Mouse (Mus musculus) forebrain, postnatal 0 days (tissue): ENCODE results near the gene Ppm1g. TPM values are rescaled to one million over a fixed set of nuclear protein-coding genes. Genes with fewer than 3 reads are reported as not detected.
"Not testable (repeated sequence)": the region's sequence is repeated elsewhere in the genome, so short reads cannot be mapped to it uniquely, and the experiment has no call there.

ENCODE experiments used
- ATAC-seq: fragments of 200-750 bp; cut with Nextera tagmentation; 2 replicates; pipeline ENCODE4 v1.8.0; 2017; ENCODE audit warnings: mild to moderate bottlenecking, moderate library complexity
- DNase-seq: peaks from one replicate; pipeline ENCODE4 v3.0.0-alpha.2; 2015
- H3K27ac ChIP-seq: fragments of 300-500 bp; sonication (generic); 2 replicates; pipeline ENCODE4 v1.5.1; 2014; ENCODE audit warnings: low read depth, mild to moderate bottlenecking, antibody characterized with exemption, low read length, moderate library complexity, mixed read lengths
- H3K27me3 ChIP-seq: fragments of 300-500 bp; sonication (generic); 2 replicates; pipeline ENCODE4 v1.6.1; 2014; ENCODE audit warnings: mild to moderate bottlenecking, low read length, mixed read lengths; ENCODE audit not compliant: insufficient read depth
- H3K36me3 ChIP-seq: fragments of 300-500 bp; sonication (generic); 2 replicates; pipeline ENCODE4 v1.6.1; 2014; ENCODE audit warnings: mild to moderate bottlenecking, moderate library complexity; ENCODE audit not compliant: insufficient read depth
- H3K4me1 ChIP-seq: fragments of 300-500 bp; sonication (generic); 2 replicates; pipeline ENCODE4 v1.6.1; 2014; ENCODE audit warnings: antibody characterized with exemption; ENCODE audit not compliant: insufficient read depth
- H3K4me2 ChIP-seq: fragments of 300-500 bp; sonication (generic); 2 replicates; pipeline ENCODE4 v1.6.1; 2014; ENCODE audit warnings: low read depth, mild to moderate bottlenecking, moderate library complexity
- H3K4me3 ChIP-seq: fragments of 300-500 bp; sonication (generic); 2 replicates; pipeline ENCODE4 v1.5.1; 2014; ENCODE audit warnings: low read depth, low read length, mixed read lengths
- H3K9ac ChIP-seq: fragments of 300-500 bp; sonication (generic); 2 replicates; pipeline ENCODE4 v1.6.1; 2014; ENCODE audit warnings: mild to moderate bottlenecking
- H3K9me3 ChIP-seq: fragments of 300-500 bp; sonication (generic); 2 replicates; pipeline ENCODE4 v1.6.1; 2016; ENCODE audit warnings: low read length
- CTCF ChIP-seq: sonication (generic); IDR thresholded peaks from 2 replicates; pipeline ENCODE4 v1.5.1; 2016; ENCODE audit warnings: antibody characterized with exemption, control low read depth, low read depth
- WGBS: fragments of 180-500 bp; shearing (Covaris S2); extraction: QIAGEN DNeasy Blood & Tissue Kit; methylation state at CpG from one replicate; pipeline ENCODE4 v1.1.7; 2014; 5-methylcytosine and 5-hydroxymethylcytosine counted together
- polyA plus RNA-seq: library from polyadenylated mRNA; unstranded; fragments of >200 nt; fragmentation: Nextera tagmentation; extraction: Ambion mirVana; gene quantifications from 2 replicates; pipeline ENCODE4 v1.2.1, GENCODE M21; 2015
- total RNA-seq: library from RNA; depleted of rRNA; stranded (reverse); fragments of >200 nt; gene quantifications from 2 replicates; pipeline ENCODE4 v1.2.3, GENCODE M21; 2014

Ppm1g gene
- total and polyA plus RNA-seq, 2 experiments from 2014 or later = 102 to 175 TPM

GRCm38 (mm10) chr5:31219474-31219873 lies 1.0 kb downstream of the Ppm1g start:
- no peak for ATAC-seq
- Histone ChIP-seq H3K4me1 (peaks cover 4% of the 10 kb centered on the region; the same call in 1 of the 2 replicates), H3K9me3 (no peaks in the 10 kb centered on the region), H3K4me2 (peak overlapping the region; percentile 79), H3K4me3 (peak overlapping the region; percentile 100), H3K9ac (peak overlapping the region; percentile 92), H3K27me3 (no peaks in the 10 kb centered on the region), H3K27ac (peak overlapping the region; percentile 97), H3K36me3 (no peaks in the 10 kb centered on the region)
- no peak for DNase-seq
- no peak for TF ChIP-seq CTCF
- WGBS = 2% methylated on average over 11 of the region's 11 CpGs

GRCm38 (mm10) chr5:31219070-31219469 lies 1.4 kb downstream of the Ppm1g start:
- TF ChIP-seq CTCF = peak; percentile 52
- H3K4me1 ChIP-seq = peaks cover 4% of the 10 kb centered on the region; the same call in 1 of the 2 replicates
- ATAC-seq (no peak), DNase-seq (peak; percentile 59)
- peak overlapping the region; percentile 100 for H3K4me3 ChIP-seq
- H3K9me3 ChIP-seq = no peaks in the 10 kb centered on the region
- H3K27me3 ChIP-seq = no peaks in the 10 kb centered on the region
- no peaks in the 10 kb centered on the region for H3K36me3 ChIP-seq
- WGBS = 3% methylated on average over 2 of the region's 2 CpGs
- H3K27ac ChIP-seq = peak overlapping the region; percentile 36; the same call in 1 of the 2 replicates
- peak overlapping the region; percentile 79 for H3K4me2 ChIP-seq
- H3K9ac ChIP-seq = 0 out of 2 replicates have a peak overlapping the region, but pooled peaks have one; percentile 18

- 74% methylated on average over 7 of the region's 7 CpGs for WGBS
- H3K9ac ChIP-seq = no peak overlapping the region
Measured at GRCm38 (mm10) chr5:31218294-31218693, 2.2 kb downstream of the Ppm1g start.

GRCm38 (mm10) chr5:31216554-31216953 lies 3.9 kb downstream of the Ppm1g start:
- not testable (repeated sequence) for H3K27ac ChIP-seq, H3K4me2 ChIP-seq, H3K4me1 ChIP-seq, H3K36me3 ChIP-seq, DNase-seq, ATAC-seq, H3K9me3 ChIP-seq, H3K27me3 ChIP-seq, H3K9ac ChIP-seq, H3K4me3 ChIP-seq
- WGBS = 91% methylated on average over 6 of the region's 6 CpGs

More at GRCm38 (mm10) chr5:31218294-31218693, 2.2 kb downstream of the Ppm1g start:
- Histone ChIP-seq H3K4me2 (no peak overlapping the region), H3K9me3 (no peaks in the 10 kb centered on the region), H3K27me3 (no peaks in the 10 kb centered on the region), H3K27ac (no peak overlapping the region), H3K4me1 (peaks cover 4% of the 10 kb centered on the region; the same call in 1 of the 2 replicates), H3K36me3 (no peaks in the 10 kb centered on the region), H3K4me3 (no peak overlapping the region)
- no peak for DNase-seq
- TF ChIP-seq CTCF = no peak
- no peak for ATAC-seq

GRCm38 (mm10) chr5:31204421-31204820 lies 16.1 kb downstream of the Ppm1g start:
- H3K4me2 ChIP-seq = no peak overlapping the region
- no peak overlapping the region for H3K9ac ChIP-seq
- no peaks in the 10 kb centered on the region for H3K27me3 ChIP-seq
- peaks cover 60% of the 10 kb centered on the region for H3K36me3 ChIP-seq
- peaks cover 6% of the 10 kb centered on the region; the same call in 1 of the 2 replicates for H3K4me1 ChIP-seq
- TF ChIP-seq CTCF = no peak
- 98% methylated on average over 6 of the region's 6 CpGs for WGBS
- no peak overlapping the region for H3K27ac ChIP-seq
- H3K9me3 ChIP-seq = peaks cover 4% of the 10 kb centered on the region; the same call in 1 of the 2 replicates
- no peak for DNase-seq
- ATAC-seq = no peak
- no peak overlapping the region for H3K4me3 ChIP-seq

GRCm38 (mm10) chr5:31203866-31204265 lies 16.6 kb downstream of the Ppm1g start:
- no peak overlapping the region for H3K9ac ChIP-seq
- H3K36me3 ChIP-seq = peaks cover 65% of the 10 kb centered on the region
- 89% methylated on average over 2 of the region's 2 CpGs for WGBS
- H3K27ac ChIP-seq = no peak overlapping the region
- H3K9me3 ChIP-seq = peaks cover 4% of the 10 kb centered on the region; the same call in 1 of the 2 replicates
- H3K4me2 ChIP-seq = no peak overlapping the region
- no peaks in the 10 kb centered on the region for H3K27me3 ChIP-seq
- ATAC-seq (no peak), DNase-seq (no peak)
- no peak for TF ChIP-seq CTCF
- H3K4me3 ChIP-seq = no peak overlapping the region
- H3K4me1 ChIP-seq = peaks cover 6% of the 10 kb centered on the region; the same call in 1 of the 2 replicates

GRCm38 (mm10) chr5:31202933-31203332 lies 17.6 kb downstream of the Ppm1g start:
- Histone ChIP-seq H3K4me3 (no peak overlapping the region; the same call in 1 of the 2 replicates), H3K27ac (peak overlapping the region; percentile 79; the same call in 1 of the 2 replicates), H3K27me3 (no peaks in the 10 kb centered on the region), H3K9me3 (peaks cover 4% of the 10 kb centered on the region; the same call in 1 of the 2 replicates), H3K4me2 (peak overlapping the region; percentile 62), H3K9ac (no peak overlapping the region), H3K36me3 (peaks cover 75% of the 10 kb centered on the region), H3K4me1 (peaks cover 6% of the 10 kb centered on the region; the same call in 1 of the 2 replicates)
- ATAC-seq (no peak), DNase-seq (no peak)
- TF ChIP-seq CTCF = no peak
- WGBS = 90% methylated on average over 7 of the region's 7 CpGs
